Mouse (Mus musculus): ENCODE measurements at regions not wholly inside any gene's neighbourhood (a gene's known extent, or its start where the extent isn't known, plus 50 kb on each side); places are given as distances from the start of the nearest gene placed in this dataset.

GRCm38 (mm10) chr4:9094076-9094475 lies 855.2 kb upstream of the Car8 start:
- no peak for DNase-seq (ENCODE audit: low spot score in 2 of 2)

- DNase-seq (ENCODE audit: low spot score in 2 of 2), result no peak
Measured at GRCm38 (mm10) chr4:9083526-9083925, 844.7 kb upstream of the Car8 start.

- DNase-seq (ENCODE audit: low spot score in 2 of 2), result no peak
Measured at GRCm38 (mm10) chr4:9081701-9082562, 843.1 kb upstream of the Car8 start.

GRCm38 (mm10) chr4:9080821-9081493 lies 842.1 kb upstream of the Car8 start:
- no peak for DNase-seq (ENCODE audit: low spot score in 2 of 2)

GRCm38 (mm10) chr4:9079828-9080245 lies 841.0 kb upstream of the Car8 start:
- no peak for DNase-seq (ENCODE audit: low spot score in 2 of 2)

GRCm38 (mm10) chr4:9074447-9074846 lies 835.6 kb upstream of the Car8 start:
- DNase-seq (ENCODE audit: low spot score in 2 of 2), result no peak

GRCm38 (mm10) chr4:9073736-9074428 lies 835.0 kb upstream of the Car8 start:
- DNase-seq (ENCODE audit: low spot score in 2 of 2), result no peak

- no peak for DNase-seq (ENCODE audit: low spot score in 2 of 2)
Measured at GRCm38 (mm10) chr4:9072321-9072720, 833.5 kb upstream of the Car8 start.

- no peak for DNase-seq (ENCODE audit: low spot score in 2 of 2)
Measured at GRCm38 (mm10) chr4:9067874-9068273, 829.0 kb upstream of the Car8 start.

GRCm38 (mm10) chr4:9065981-9066815 lies 827.4 kb upstream of the Car8 start:
- DNase-seq (ENCODE audit: low spot score in 2 of 2), result no peak

- no peak for DNase-seq (ENCODE audit: low spot score in 2 of 2)
Measured at GRCm38 (mm10) chr4:9061941-9062340, 823.1 kb upstream of the Car8 start.

GRCm38 (mm10) chr4:9060221-9060620 lies 821.4 kb upstream of the Car8 start:
- no peak for DNase-seq (ENCODE audit: low spot score in 2 of 2)

GRCm38 (mm10) chr4:9057676-9058075 lies 818.8 kb upstream of the Car8 start:
- DNase-seq (ENCODE audit: low spot score in 2 of 2), result no peak

GRCm38 (mm10) chr4:9057113-9057512 lies 818.3 kb upstream of the Car8 start:
- DNase-seq (ENCODE audit: low spot score in 2 of 2), result no peak

- no peak for DNase-seq (ENCODE audit: low spot score in 2 of 2)
Measured at GRCm38 (mm10) chr4:9055876-9056275, 817.0 kb upstream of the Car8 start.

GRCm38 (mm10) chr4:9055266-9055820 lies 816.5 kb upstream of the Car8 start:
- DNase-seq (ENCODE audit: low spot score in 2 of 2), result no peak

- no peak for DNase-seq (ENCODE audit: low spot score in 2 of 2)
Measured at GRCm38 (mm10) chr4:9048817-9049216, 810.0 kb upstream of the Car8 start.

- DNase-seq (ENCODE audit: low spot score in 2 of 2), result no peak
Measured at GRCm38 (mm10) chr4:9047151-9047550, 808.3 kb upstream of the Car8 start.

- DNase-seq (ENCODE audit: low spot score in 2 of 2), result no peak
Measured at GRCm38 (mm10) chr4:9046436-9046835, 807.6 kb upstream of the Car8 start.

- no peak for DNase-seq (ENCODE audit: low spot score in 2 of 2)
Measured at GRCm38 (mm10) chr4:9046030-9046429, 807.2 kb upstream of the Car8 start.

GRCm38 (mm10) chr4:9036005-9036404 lies 797.2 kb upstream of the Car8 start:
- DNase-seq (ENCODE audit: low spot score in 2 of 2), result no peak

All from urinary bladder, postnatal 4 days (tissue).